Mouse (Mus musculus) megakaryocyte, embryonic 14.5 days (primary cell): ENCODE measurements at regions not wholly inside any gene's neighbourhood (a gene's known extent, or its start where the extent isn't known, plus 50 kb on each side); places are given as distances from the start of the nearest gene placed in this dataset.

Source experiments
- H3K27me3 ChIP-seq: replicated peaks from 2 replicates; pipeline ENCODE3; 2012; ENCODE audit warnings: inconsistent platforms
- H3K36me3 ChIP-seq: replicated peaks from 2 replicates; pipeline ENCODE3; 2012; ENCODE audit warnings: low read length, inconsistent platforms, mixed read lengths
- H3K4me1 ChIP-seq: 2 replicates; pipeline ENCODE4 v1.6.1; 2012; ENCODE audit warnings: inconsistent platforms
- H3K4me3 ChIP-seq: replicated peaks from 2 replicates; pipeline ENCODE3; 2012; ENCODE audit warnings: moderate library complexity, mild to moderate bottlenecking, inconsistent platforms
- H3K9me3 ChIP-seq: 2 replicates; pipeline ENCODE4 v1.6.1; 2012; ENCODE audit warnings: inconsistent platforms
- FLI1 ChIP-seq: IDR thresholded peaks from 2 replicates; pipeline ENCODE4 v1.6.1; 2012; ENCODE audit warnings: low read length, inconsistent platforms, mixed read lengths
- GATA1 ChIP-seq: IDR thresholded peaks from 3 replicates; pipeline ENCODE4 v1.6.1; 2012; ENCODE audit warnings: mixed read lengths, low read length, inconsistent platforms, borderline replicate concordance

DNA sequence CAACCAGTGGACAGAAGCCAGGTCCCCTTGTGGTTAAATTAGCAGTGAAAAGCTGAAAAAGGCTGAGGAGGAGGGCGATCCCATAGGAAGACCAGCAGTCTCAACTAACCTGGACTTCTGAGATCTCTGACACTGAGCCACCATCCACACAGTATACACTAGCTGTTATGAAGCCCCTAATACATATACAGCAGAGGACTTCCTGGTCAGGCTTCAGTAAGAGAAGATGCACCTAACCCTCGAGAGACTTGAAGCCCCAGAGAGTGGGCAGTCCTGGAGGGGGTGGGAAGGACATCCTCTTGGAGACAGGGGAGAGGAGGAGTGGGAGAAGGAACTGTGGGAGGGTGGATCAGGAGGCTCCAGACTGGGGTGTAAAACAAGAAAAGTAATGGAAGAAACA is 397.9 kb downstream of the Rpl36a-ps1 start:
- no peak for TF ChIP-seq GATA1
- TF ChIP-seq FLI1 = no peak
- Histone ChIP-seq H3K36me3 (no peaks in the 10 kb centered on the region), H3K4me1 (no peaks in the 10 kb centered on the region), H3K27me3 (no peaks in the 10 kb centered on the region), H3K4me3 (no peak overlapping the region), H3K9me3 (peaks cover 10% of the 10 kb centered on the region)

DNA sequence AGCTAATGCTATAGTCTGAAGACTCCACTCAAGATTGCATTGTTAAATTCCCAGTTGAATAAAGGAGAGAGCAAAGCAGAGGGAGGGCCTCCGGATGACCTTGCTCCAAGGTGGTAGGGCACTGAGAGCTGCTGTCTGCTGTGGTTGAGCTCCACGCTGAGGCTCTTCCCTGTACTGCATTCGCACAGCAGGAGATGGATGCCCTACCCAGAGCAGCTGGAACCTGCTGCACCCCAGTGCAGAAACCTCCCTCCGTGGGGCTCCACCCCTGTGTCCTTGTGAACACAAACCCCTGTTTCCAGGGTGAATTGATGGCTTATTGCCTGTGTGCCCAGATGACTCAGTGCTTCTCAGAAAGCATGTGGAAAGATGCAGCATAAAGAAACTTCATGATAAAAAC is 404.3 kb downstream of the Rpl36a-ps1 start:
- Histone ChIP-seq H3K9me3 (peaks cover 3% of the 10 kb centered on the region; the same call in 1 of the 2 replicates), H3K27me3 (no peaks in the 10 kb centered on the region), H3K4me3 (no peak overlapping the region), H3K4me1 (no peaks in the 10 kb centered on the region), H3K36me3 (no peaks in the 10 kb centered on the region)
- TF ChIP-seq FLI1 = no peak
- no peak for TF ChIP-seq GATA1

DNA sequence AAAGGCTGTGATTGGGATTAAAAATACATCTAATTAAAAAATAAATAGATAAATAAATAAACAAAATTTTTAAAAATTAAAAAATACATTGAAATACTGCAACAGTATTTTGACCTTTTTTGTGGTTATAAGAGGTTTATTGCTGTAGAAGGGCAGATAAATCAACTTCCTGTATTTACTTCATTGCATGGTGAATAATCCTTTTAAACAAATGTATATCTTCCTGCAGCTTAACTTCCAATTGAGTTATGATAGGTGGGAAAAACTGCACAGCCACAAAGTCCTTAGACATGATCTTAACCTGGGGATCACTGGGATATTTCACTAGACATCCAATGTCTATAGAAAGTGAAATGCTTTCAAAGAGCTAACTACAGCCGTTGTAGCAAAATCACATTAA is 402.1 kb upstream of the Dach1 start:
- H3K36me3 ChIP-seq = no peaks in the 10 kb centered on the region
- H3K4me1 ChIP-seq = no peaks in the 10 kb centered on the region
- H3K9me3 ChIP-seq = no peaks in the 10 kb centered on the region; the same call in 1 of the 2 replicates
- TF ChIP-seq GATA1 (no peak), FLI1 (no peak)
- no peaks in the 10 kb centered on the region for H3K27me3 ChIP-seq
- H3K4me3 ChIP-seq = no peak overlapping the region

DNA sequence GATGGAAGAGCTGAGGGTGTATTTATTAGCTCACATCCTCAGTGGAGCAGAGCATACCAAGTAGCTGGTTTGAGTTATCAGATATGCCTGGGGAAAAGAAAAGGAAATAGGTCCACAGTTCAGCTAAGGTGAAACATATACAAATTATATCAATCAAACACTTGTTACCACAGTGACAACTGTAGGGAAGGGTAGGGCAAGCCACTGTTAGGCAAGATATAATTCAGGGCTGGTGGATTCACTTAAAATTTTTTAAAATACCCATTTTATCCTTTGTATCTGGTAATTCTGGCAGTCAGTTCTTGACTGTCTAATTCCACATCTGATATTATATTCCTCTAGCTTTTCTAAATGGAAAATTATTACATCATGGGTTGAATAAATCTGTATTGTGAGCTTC is 392.4 kb upstream of the Dach1 start:
- Histone ChIP-seq H3K4me1 (no peaks in the 10 kb centered on the region), H3K27me3 (no peaks in the 10 kb centered on the region), H3K4me3 (no peak overlapping the region), H3K9me3 (0 out of 2 replicates have a peak, but pooled peaks cover 4% of the 10 kb centered on the region), H3K36me3 (no peaks in the 10 kb centered on the region)
- TF ChIP-seq GATA1 = no peak
- no peak for TF ChIP-seq FLI1

DNA sequence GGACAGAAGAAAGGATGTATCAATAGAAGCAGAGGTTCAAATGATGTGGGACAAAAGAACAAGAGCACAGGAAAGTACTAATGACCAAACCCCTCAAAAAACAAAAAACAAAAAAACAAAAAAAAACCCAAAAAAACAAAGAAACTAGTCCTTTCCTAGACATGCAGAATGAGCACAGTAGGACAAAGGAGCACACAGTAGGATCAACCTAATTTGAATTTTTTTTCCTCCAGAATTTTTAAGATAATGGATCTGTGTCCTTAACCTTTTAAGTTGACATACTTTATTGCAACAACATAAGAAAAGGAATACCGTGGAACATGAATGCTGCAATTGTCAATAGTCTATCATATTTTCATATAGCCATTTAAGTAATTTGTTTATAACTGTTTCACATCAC is 370.2 kb upstream of the Dach1 start:
- TF ChIP-seq GATA1 (no peak), FLI1 (no peak)
- Histone ChIP-seq H3K36me3 (no peaks in the 10 kb centered on the region), H3K27me3 (no peaks in the 10 kb centered on the region), H3K4me1 (no peaks in the 10 kb centered on the region), H3K4me3 (no peak overlapping the region), H3K9me3 (no peaks in the 10 kb centered on the region; the same call in 1 of the 2 replicates)

DNA sequence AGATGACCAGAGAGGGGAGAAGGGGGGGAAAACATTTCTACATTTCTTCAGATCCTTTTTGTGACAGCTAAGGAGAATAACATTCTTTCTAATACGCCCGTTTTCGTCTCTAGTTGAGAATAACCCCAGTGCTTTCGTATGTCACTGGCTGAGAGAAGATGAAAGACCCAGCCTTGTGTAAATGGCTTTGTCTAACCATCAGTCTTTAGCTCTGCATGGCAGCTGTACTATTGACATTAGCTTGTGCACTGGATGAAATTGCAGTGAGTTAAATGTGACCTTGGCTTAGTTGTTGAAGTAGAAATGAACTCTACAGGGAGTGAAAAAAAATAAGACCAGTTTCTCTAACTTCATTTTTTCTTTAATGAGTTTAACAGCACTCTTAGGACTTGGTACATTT is 368.7 kb upstream of the Dach1 start:
- no peaks in the 10 kb centered on the region; the same call in 1 of the 2 replicates for H3K9me3 ChIP-seq
- no peaks in the 10 kb centered on the region for H3K4me1 ChIP-seq
- H3K27me3 ChIP-seq = no peaks in the 10 kb centered on the region
- H3K36me3 ChIP-seq = no peaks in the 10 kb centered on the region
- no peak for TF ChIP-seq GATA1
- no peak overlapping the region for H3K4me3 ChIP-seq

DNA sequence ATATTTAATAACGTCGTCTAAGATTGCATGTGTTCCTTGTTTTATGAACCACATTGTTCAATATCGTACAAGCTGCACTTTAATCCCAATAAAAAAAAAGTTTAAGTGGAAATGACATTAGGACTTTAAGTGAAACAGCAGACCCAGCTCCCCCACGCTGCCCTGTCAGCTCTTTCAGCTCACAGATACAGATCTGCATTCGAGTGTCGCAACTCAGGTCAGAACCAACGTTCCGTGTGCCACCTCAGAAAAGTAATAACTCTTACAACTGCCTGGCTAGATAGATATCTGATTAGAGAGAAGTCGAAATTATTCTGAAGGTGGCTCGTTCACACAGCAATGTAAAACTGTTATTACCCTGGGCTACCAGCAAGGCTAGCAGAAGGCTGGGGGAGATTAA is 364.0 kb upstream of the Dach1 start:
- Histone ChIP-seq H3K36me3 (no peaks in the 10 kb centered on the region), H3K4me3 (no peak overlapping the region), H3K27me3 (no peaks in the 10 kb centered on the region), H3K9me3 (no peaks in the 10 kb centered on the region), H3K4me1 (no peaks in the 10 kb centered on the region)
- no peak for TF ChIP-seq FLI1

DNA sequence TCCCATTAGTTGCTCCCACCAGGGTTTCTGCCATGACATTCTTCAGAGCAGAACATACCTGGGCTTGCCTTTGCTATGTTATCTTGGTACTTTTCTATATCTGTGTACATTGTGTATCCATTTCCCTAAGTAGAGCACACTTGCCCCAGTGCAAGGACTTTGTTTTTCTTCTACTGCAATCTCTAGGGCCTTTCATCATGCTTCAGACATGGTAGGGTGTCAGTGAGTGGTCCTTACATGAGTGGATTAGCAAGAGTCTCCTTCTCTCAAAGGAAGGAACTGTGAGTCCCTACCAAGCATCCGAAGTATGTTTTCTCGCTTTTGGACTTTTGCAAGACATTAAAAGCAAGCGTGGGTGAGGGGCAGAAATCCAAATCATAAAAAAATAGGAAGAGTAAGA is 351.4 kb upstream of the Dach1 start:
- Histone ChIP-seq H3K4me3 (no peak overlapping the region), H3K4me1 (no peaks in the 10 kb centered on the region), H3K9me3 (no peaks in the 10 kb centered on the region), H3K27me3 (no peaks in the 10 kb centered on the region), H3K36me3 (no peaks in the 10 kb centered on the region)
- TF ChIP-seq FLI1 (no peak), GATA1 (no peak)

DNA sequence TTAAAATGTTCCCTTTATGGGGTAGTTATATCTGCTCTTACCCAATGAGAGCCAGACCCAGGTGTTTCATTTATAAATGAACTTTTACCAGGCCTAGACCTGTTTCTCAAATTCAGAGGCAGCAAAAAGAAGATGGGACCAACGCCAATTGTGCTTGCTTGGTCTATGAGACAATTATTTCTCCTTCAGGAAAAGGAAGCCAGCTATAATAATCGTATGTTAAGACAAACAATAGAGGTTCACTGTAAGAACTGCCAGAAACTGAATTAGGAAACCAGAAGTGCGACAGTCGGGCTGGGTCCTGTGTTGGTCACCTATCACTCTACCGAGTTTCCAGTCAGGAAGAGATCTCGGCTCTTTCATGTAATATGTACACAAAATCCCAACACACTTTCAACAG is 335.8 kb upstream of the Dach1 start:
- H3K4me3 ChIP-seq = no peak overlapping the region
- H3K27me3 ChIP-seq = no peaks in the 10 kb centered on the region
- no peaks in the 10 kb centered on the region for H3K36me3 ChIP-seq
- H3K4me1 ChIP-seq = no peaks in the 10 kb centered on the region
- TF ChIP-seq GATA1 (no peak), FLI1 (no peak)
- peaks cover 7% of the 10 kb centered on the region for H3K9me3 ChIP-seq

DNA sequence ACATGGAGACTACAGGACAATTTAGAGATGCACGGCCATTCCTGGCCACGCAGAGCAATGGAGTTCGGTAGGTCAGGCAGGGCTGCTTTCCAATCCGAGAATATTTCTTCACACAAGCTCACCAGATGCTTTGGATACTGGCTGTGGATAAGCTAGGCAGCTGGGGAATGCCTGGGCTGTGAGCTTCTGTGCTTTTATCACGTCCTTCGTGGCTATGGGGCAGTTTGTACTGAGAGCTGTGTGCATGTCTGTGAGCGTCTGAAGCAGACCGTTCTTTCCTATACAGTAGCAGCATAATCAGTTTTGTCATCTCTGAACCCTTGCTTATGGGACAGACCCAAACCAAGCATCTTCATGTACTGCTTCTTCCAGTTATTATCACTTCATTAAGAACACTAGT is 307.9 kb upstream of the Dach1 start:
- H3K9me3 ChIP-seq = no peaks in the 10 kb centered on the region
- no peaks in the 10 kb centered on the region for H3K27me3 ChIP-seq
- TF ChIP-seq GATA1 (no peak), FLI1 (no peak)
- no peaks in the 10 kb centered on the region for H3K4me1 ChIP-seq
- no peak overlapping the region for H3K4me3 ChIP-seq
- H3K36me3 ChIP-seq = no peaks in the 10 kb centered on the region

DNA sequence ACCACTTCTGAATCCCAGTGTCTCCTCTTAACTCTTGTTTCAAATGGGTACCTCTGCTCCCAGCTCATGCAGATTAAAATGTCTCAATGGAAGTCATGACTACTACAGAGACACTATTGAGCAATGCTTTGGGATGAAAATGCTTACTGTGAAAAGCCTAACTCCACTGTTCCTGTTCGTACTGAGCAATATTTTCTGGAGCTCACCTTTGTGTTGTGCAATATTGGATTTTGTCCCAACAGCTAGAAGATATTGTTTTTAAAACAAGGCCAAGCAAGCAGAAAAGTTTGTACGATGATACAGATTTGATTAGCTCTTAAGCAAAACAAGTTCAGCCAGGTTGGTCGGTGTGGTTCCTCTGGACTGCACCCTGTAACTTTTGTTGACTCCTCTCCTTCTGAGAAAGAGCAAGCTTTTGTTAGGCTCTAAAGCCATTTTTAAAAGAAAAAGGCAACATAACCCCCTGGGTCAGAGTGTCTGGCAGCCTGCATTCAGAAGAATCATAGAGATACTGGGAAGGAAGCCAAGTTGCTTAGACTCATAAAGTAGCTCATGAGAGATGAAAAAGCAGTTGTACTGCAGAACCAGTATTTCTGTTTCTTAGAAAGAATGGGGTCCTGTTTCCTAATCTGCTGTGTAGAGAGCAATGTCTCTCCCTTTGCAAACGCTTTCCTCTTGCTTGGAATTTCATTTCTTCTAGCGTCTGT is 302.4 kb upstream of the Dach1 start:
- Histone ChIP-seq H3K36me3 (no peaks in the 10 kb centered on the region), H3K4me3 (no peak overlapping the region), H3K4me1 (no peaks in the 10 kb centered on the region), H3K27me3 (no peaks in the 10 kb centered on the region), H3K9me3 (no peaks in the 10 kb centered on the region)
- TF ChIP-seq FLI1 (no peak), GATA1 (no peak)
